Mouse (Mus musculus) CH12.LX (cell line): ENCODE measurements around the gene Klhl9. TPM values are rescaled to one million over a fixed set of nuclear protein-coding genes. Genes with fewer than 3 reads are reported as not detected.

Experiments
- DNase-seq: peaks from one replicate; pipeline ENCODE4 v3.0.0-alpha.2; 2013; ENCODE audit errors: extremely low read depth
- H3K27ac ChIP-seq: 2 replicates; pipeline ENCODE4 v1.5.1; 2012; ENCODE audit warnings: low read depth, mild to moderate bottlenecking, control low read depth, moderate library complexity; ENCODE audit not compliant: insufficient read depth
- H3K27me3 ChIP-seq: replicated peaks from 2 replicates; pipeline ENCODE3; 2012; ENCODE audit warnings: inconsistent platforms
- H3K36me3 ChIP-seq, 2 experiments: replicated peaks in 1 of 2; 2 replicates each; pipeline versions ENCODE3 to v1.6.1; 2012; ENCODE audit warnings: inconsistent platforms in 1 of 2, low read length in 1 of 2, mild to moderate bottlenecking in 1 of 2, mixed read lengths in 1 of 2, moderate library complexity in 1 of 2; ENCODE audit not compliant: control insufficient read depth in 1 of 2, insufficient read depth in 1 of 2
- H3K4me1 ChIP-seq, 2 experiments: 2 replicates each; pipeline ENCODE4 v1.6.1; 2012; ENCODE audit warnings: inconsistent platforms in 1 of 2, moderate library complexity in 1 of 2; ENCODE audit not compliant: insufficient read depth in 2 of 2, control insufficient read depth in 1 of 2
- H3K4me2 ChIP-seq: 2 replicates; pipeline ENCODE4 v1.6.1; 2012; ENCODE audit warnings: low read depth, mild to moderate bottlenecking, control low read depth; ENCODE audit not compliant: poor library complexity, insufficient read depth, severe bottlenecking
- H3K4me3 ChIP-seq, 3 experiments: fragments of 150-350 bp in 1 of 3; sonication (generic) in 1 of 3; replicated peaks in 1 of 3; 2 replicates each; pipeline versions ENCODE3 to v1.5.1; 2011 to 2012; ENCODE audit warnings: low read depth in 2 of 3, low read length in 2 of 3, mild to moderate bottlenecking in 2 of 3, moderate library complexity in 2 of 3, control low read depth in 1 of 3, improper control_type of control experiment in 1 of 3, inconsistent platforms in 1 of 3, mixed read lengths in 1 of 3; ENCODE audit not compliant: poor library complexity in 1 of 3
- H3K79me2 ChIP-seq: replicated peaks from 2 replicates; pipeline ENCODE4 v1.6.1; 2012; ENCODE audit warnings: mild to moderate bottlenecking, moderate library complexity; ENCODE audit not compliant: control insufficient read depth, poor library complexity, insufficient read depth, severe bottlenecking; ENCODE audit errors: extremely low read depth
- H3K9ac ChIP-seq: 2 replicates; pipeline ENCODE4 v1.6.1; 2012; ENCODE audit warnings: low read depth, mild to moderate bottlenecking, control low read depth, moderate library complexity; ENCODE audit not compliant: insufficient read depth
- H3K9me3 ChIP-seq: replicated peaks from 2 replicates; pipeline ENCODE3; 2012; ENCODE audit warnings: low read length, inconsistent platforms, mixed read lengths
- BHLHE40 ChIP-seq: IDR thresholded peaks from 2 replicates; pipeline ENCODE4 v1.6.1; 2011; ENCODE audit warnings: mild to moderate bottlenecking, low read depth, low read length, improper control_type of control experiment
- CHD1 ChIP-seq: IDR thresholded peaks from 2 replicates; pipeline ENCODE4 v1.6.1; 2012; ENCODE audit warnings: low read depth, low read length, improper control_type of control experiment, inconsistent platforms
- CHD2 ChIP-seq: IDR thresholded peaks from 2 replicates; pipeline ENCODE4 v1.6.1; 2011; ENCODE audit warnings: low read length, improper control_type of control experiment
- ELF1 ChIP-seq: IDR thresholded peaks from 2 replicates; pipeline ENCODE4 v1.6.1; 2014; ENCODE audit warnings: low read depth, mild to moderate bottlenecking, inconsistent platforms, low read length, improper control_type of control experiment
- HCFC1 ChIP-seq: IDR thresholded peaks from 2 replicates; pipeline ENCODE4 v1.6.1; 2012; ENCODE audit warnings: low read depth, mild to moderate bottlenecking, inconsistent platforms, low read length, improper control_type of control experiment
- KAT2A ChIP-seq: IDR thresholded peaks from 2 replicates; pipeline ENCODE4 v1.6.1; 2012; ENCODE audit warnings: low read length, improper control_type of control experiment, inconsistent platforms; ENCODE audit not compliant: insufficient replicate concordance
- MAX ChIP-seq: IDR thresholded peaks from 2 replicates; pipeline ENCODE4 v1.6.1; 2011; ENCODE audit warnings: low read length, improper control_type of control experiment
- MEF2A ChIP-seq: IDR thresholded peaks from 2 replicates; pipeline ENCODE4 v1.6.1; 2014; ENCODE audit warnings: low read depth, mild to moderate bottlenecking, inconsistent platforms, low read length, improper control_type of control experiment, borderline replicate concordance
- MXI1 ChIP-seq: IDR thresholded peaks from 2 replicates; pipeline ENCODE4 v1.6.1; 2011; ENCODE audit warnings: mild to moderate bottlenecking, low read depth, low read length, improper control_type of control experiment
- NELFE ChIP-seq: IDR thresholded peaks from 2 replicates; pipeline ENCODE4 v1.6.1; 2011; ENCODE audit warnings: low read depth, low read length, improper control_type of control experiment
- NRF1 ChIP-seq: IDR thresholded peaks from 2 replicates; pipeline ENCODE4 v1.6.1; 2014; ENCODE audit warnings: low read depth, mild to moderate bottlenecking, inconsistent platforms, low read length, improper control_type of control experiment, moderate library complexity
- PAX5 ChIP-seq: IDR thresholded peaks from 2 replicates; pipeline ENCODE4 v1.6.1; 2012; ENCODE audit warnings: low read length, inconsistent platforms, mixed read lengths
- POLR2AphosphoS2 ChIP-seq: IDR thresholded peaks from 2 replicates; pipeline ENCODE4 v1.6.1; 2011; ENCODE audit warnings: low read depth, low read length, improper control_type of control experiment
- SIN3A ChIP-seq: IDR thresholded peaks from 2 replicates; pipeline ENCODE4 v1.6.1; 2012; ENCODE audit warnings: low read length, improper control_type of control experiment, inconsistent platforms
- SMC3 ChIP-seq: IDR thresholded peaks from 2 replicates; pipeline ENCODE4 v1.6.1; 2011; ENCODE audit warnings: low read depth, low read length, improper control_type of control experiment
- TCF12 ChIP-seq: IDR thresholded peaks from 2 replicates; pipeline ENCODE4 v1.6.1; 2014; ENCODE audit warnings: low read depth, mild to moderate bottlenecking, inconsistent platforms, low read length, improper control_type of control experiment
- UBTF ChIP-seq: IDR thresholded peaks from 2 replicates; pipeline ENCODE4 v1.6.1; 2012; ENCODE audit warnings: low read depth, mild to moderate bottlenecking, inconsistent platforms, low read length, improper control_type of control experiment, moderate library complexity
- USF1 ChIP-seq: IDR thresholded peaks from 2 replicates; pipeline ENCODE4 v1.6.1; 2014; ENCODE audit warnings: low read depth, mild to moderate bottlenecking, inconsistent platforms, low read length, improper control_type of control experiment
- USF2 ChIP-seq: conservative IDR thresholded peaks from 2 replicates; pipeline ENCODE4 v1.6.1; 2011; ENCODE audit warnings: low read depth, low read length, improper control_type of control experiment
- ZC3H11A ChIP-seq: IDR thresholded peaks from 2 replicates; pipeline ENCODE4 v1.6.1; 2012; ENCODE audit warnings: low read depth, mild to moderate bottlenecking, inconsistent platforms, low read length, improper control_type of control experiment
- ZKSCAN1 ChIP-seq: IDR thresholded peaks from 2 replicates; pipeline ENCODE4 v1.6.1; 2012; ENCODE audit warnings: low read depth, inconsistent platforms, low read length, improper control_type of control experiment, borderline replicate concordance
- ZMIZ1 ChIP-seq: IDR thresholded peaks from 2 replicates; pipeline ENCODE4 v1.6.1; 2012; ENCODE audit warnings: low read depth, mild to moderate bottlenecking, inconsistent platforms, low read length, improper control_type of control experiment
- dilution Hi-C: fragments of 300-500 bp; cut with MboI; formaldehyde crosslinking; loops from 2 replicates; pipeline ENCODE4 v1.14.3; 2020; ENCODE audit warnings: low sequenced_read_pairs; ENCODE audit not compliant: extremely low pct_unique_long_range_greater_than_20kb, extremely low pct_ligation_motif_present
- in situ Hi-C: fragments of 300-500 bp; cut with MboI; formaldehyde crosslinking; loops from 3 replicates; pipeline ENCODE4 v1.14.3; 2019; ENCODE audit warnings: low sequenced_read_pairs, low pct_ligation_motif_present, low pct_unique_long_range_greater_than_20kb, mixed read lengths
- polyA plus RNA-seq: library from polyadenylated mRNA; unstranded; fragments of >175 nt; gene quantifications from 2 replicates; pipeline ENCODE4 v1.2.1, GENCODE M21; 2012; ENCODE audit warnings: low read depth; ENCODE audit not compliant: insufficient read length
- total RNA-seq, 2 experiments: library from RNA; depleted of rRNA; stranded (reverse); fragments of 300-350 nt in 1 of 2; fragments of >200 nt in 1 of 2; gene quantifications; 2 replicates each; pipeline ENCODE4 v1.2.3; 2012 to 2014

Klhl9 gene
- total and polyA plus RNA-seq, 3 experiments: 19.1 to 51.6 (median 40.0) TPM

DNA sequence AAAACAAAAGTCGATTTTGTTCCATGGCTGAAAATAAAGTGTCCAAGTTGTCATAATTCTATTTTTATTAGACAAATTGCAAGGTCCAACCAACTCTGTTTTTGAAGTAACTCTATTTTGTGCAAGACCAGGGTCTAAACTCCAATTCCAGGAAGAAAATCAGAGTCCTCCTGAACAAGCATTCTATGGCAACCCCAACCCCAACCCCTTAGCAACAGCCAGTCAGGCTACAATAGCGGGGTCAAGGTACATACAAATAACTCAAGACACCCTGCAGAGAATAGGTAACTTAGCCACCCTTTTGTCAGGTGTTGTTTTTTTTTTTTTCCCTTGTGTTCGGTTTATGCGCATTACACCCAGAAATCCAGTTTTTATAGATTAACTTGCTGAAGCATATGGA, 24.5 kb downstream of the Klhl9 start:
- Histone ChIP-seq H3K9me3 (no peaks in the 10 kb centered on the region), H3K27ac (no peak overlapping the region), H3K79me2 (no peaks in the 10 kb centered on the region), H3K9ac (no peak overlapping the region), H3K4me2 (no peak overlapping the region), H3K4me1 (peaks cover 6 to 32% of the 10 kb centered on the region in 2 experiments), H3K27me3 (peaks cover 9% of the 10 kb centered on the region), H3K4me3 (no peak overlapping the region), H3K36me3 (no peaks in the 10 kb centered on the region)
- dilution Hi-C loops: no loop called here
- in situ Hi-C loops: no loop called here
- no peak for TF ChIP-seq SIN3A
- no peak for TF ChIP-seq PAX5
- no peak for TF ChIP-seq MXI1
- TF ChIP-seq TCF12: no peak
- no peak for TF ChIP-seq POLR2AphosphoS2
- TF ChIP-seq UBTF: no peak
- no peak for TF ChIP-seq USF1
- TF ChIP-seq ZC3H11A: no peak
- TF ChIP-seq NRF1: no peak
- TF ChIP-seq CHD2: no peak
- no peak for TF ChIP-seq SMC3
- no peak for TF ChIP-seq USF2
- no peak for TF ChIP-seq ELF1
- no peak for TF ChIP-seq ZMIZ1
- no peak for DNase-seq

DNA sequence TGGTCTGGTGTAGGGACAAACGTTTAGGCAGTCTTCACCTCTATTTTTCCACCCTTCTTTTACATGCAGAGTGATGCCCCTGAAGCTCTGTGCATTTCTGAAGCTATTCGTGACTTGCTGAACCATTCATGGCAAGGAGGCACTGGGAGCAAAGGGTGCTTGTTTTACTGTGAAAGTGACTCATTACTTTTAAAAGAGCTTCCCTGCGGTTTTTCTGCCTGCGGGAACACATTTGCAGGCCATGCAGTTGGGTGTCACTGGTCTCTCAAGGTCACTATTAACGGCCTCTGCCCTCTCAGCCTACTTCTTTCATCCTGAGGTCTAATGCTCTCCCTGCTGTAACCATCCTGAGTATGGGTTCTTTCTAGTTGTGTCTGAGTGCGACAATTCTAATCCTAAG, 25.2 kb downstream of the Klhl9 start:
- no peaks in the 10 kb centered on the region for H3K9me3 ChIP-seq
- no peaks in the 10 kb centered on the region for H3K36me3 ChIP-seq
- TF ChIP-seq BHLHE40 (no peak), SIN3A (no peak), TCF12 (no peak), MAX (no peak), NELFE (no peak), ZKSCAN1 (no peak), ZC3H11A (no peak), CHD1 (no peak), KAT2A (no peak), PAX5 (no peak), UBTF (no peak), HCFC1 (no peak), MEF2A (no peak)
- H3K27me3 ChIP-seq: peaks cover 9% of the 10 kb centered on the region
- in situ Hi-C loops: no loop called here
- no peak overlapping the region for H3K9ac ChIP-seq
- dilution Hi-C loops: no loop called here
- no peak overlapping the region for H3K4me2 ChIP-seq
- H3K79me2 ChIP-seq: no peaks in the 10 kb centered on the region
- no peak overlapping the region for H3K4me3 ChIP-seq
- H3K27ac ChIP-seq: no peak overlapping the region
- H3K4me1 ChIP-seq: peaks cover 6 to 27% of the 10 kb centered on the region in 2 experiments
- DNase-seq: no peak
